Mouse (Mus musculus): Measurements from ENCODE around the gene Ubox5. TPM values are rescaled to one million over a fixed set of nuclear protein-coding genes. Genes with fewer than 3 reads are reported as not detected.

The Ubox5 gene
- polyA plus RNA-seq, 1 experiment from 2014 or later: 11.0 TPM

Other genes starting within 250 kb of the Ubox5 start
- gene Cpxm1, start 232.5 kb downstream of the Ubox5 start, polyA plus RNA-seq (2015; fragmentation: Nextera tagmentation; extraction: Ambion mirVana): 145 and 151 TPM in 2 replicates
- gene Gm28372, start 224.8 kb downstream of the Ubox5 start, polyA plus RNA-seq (2015; fragmentation: Nextera tagmentation; extraction: Ambion mirVana): not detected in 2 replicates
- gene 1700020A23Rik, start 224.8 kb downstream of the Ubox5 start, polyA plus RNA-seq (2015; fragmentation: Nextera tagmentation; extraction: Ambion mirVana): 0.37 TPM in 1 of 2 replicates, not detected in the other
- 0.14 and 0.15 TPM in 2 replicates for gene Tmem239, start 223.6 kb downstream of the Ubox5 start, polyA plus RNA-seq (2015; fragmentation: Nextera tagmentation; extraction: Ambion mirVana)
- gene Vps16, start 205.7 kb downstream of the Ubox5 start, polyA plus RNA-seq (2015; fragmentation: Nextera tagmentation; extraction: Ambion mirVana): 94.2 and 106 TPM in 2 replicates
- gene Pced1a, start 205.3 kb downstream of the Ubox5 start, polyA plus RNA-seq (2015; fragmentation: Nextera tagmentation; extraction: Ambion mirVana): 16.2 and 17.2 TPM in 2 replicates
- gene Ptpra, start 179.8 kb downstream of the Ubox5 start, polyA plus RNA-seq (2015; fragmentation: Nextera tagmentation; extraction: Ambion mirVana): 86.6 and 106 TPM in 2 replicates
- gene Mrps26, start 66.3 kb downstream of the Ubox5 start, polyA plus RNA-seq (2015; fragmentation: Nextera tagmentation; extraction: Ambion mirVana): 93.6 and 101 TPM in 2 replicates
- not detected in 2 replicates for gene Oxt, start 53.9 kb downstream of the Ubox5 start, polyA plus RNA-seq (2015; fragmentation: Nextera tagmentation; extraction: Ambion mirVana)
- gene Avp, start 47.5 kb downstream of the Ubox5 start, polyA plus RNA-seq (2015; fragmentation: Nextera tagmentation; extraction: Ambion mirVana): not detected in 2 replicates
- gene Fastkd5, start within 50 bp of the Ubox5 start, polyA plus RNA-seq (2015; fragmentation: Nextera tagmentation; extraction: Ambion mirVana): 13.2 and 14.1 TPM in 2 replicates
- 4.0 and 4.5 TPM in 2 replicates for gene Lzts3, start 12.8 kb upstream of the Ubox5 start, polyA plus RNA-seq (2015; fragmentation: Nextera tagmentation; extraction: Ambion mirVana)
- 69.6 and 71.7 TPM in 2 replicates for gene Ddrgk1, start 34.6 kb upstream of the Ubox5 start, polyA plus RNA-seq (2015; fragmentation: Nextera tagmentation; extraction: Ambion mirVana)
- gene Itpa, start 37.6 kb upstream of the Ubox5 start, polyA plus RNA-seq (2015; fragmentation: Nextera tagmentation; extraction: Ambion mirVana): 90.9 and 99.1 TPM in 2 replicates
- gene Slc4a11, start 67.5 kb upstream of the Ubox5 start, polyA plus RNA-seq (2015; fragmentation: Nextera tagmentation; extraction: Ambion mirVana): 2.6 and 2.9 TPM in 2 replicates

Measured in limb, embryonic 15.5 days (tissue).